Mouse (Mus musculus): ENCODE results near the gene Sox15. TPM values are rescaled to one million over a fixed set of nuclear protein-coding genes. Genes with fewer than 3 reads are reported as not detected.

Gene Sox15
- polyA plus RNA-seq, 2 experiments, result 1.5 to 3.0 TPM

GRCm38 (mm10) chr11:69704613-69705010, 49.5 kb downstream of the Sox15 start:
- ATAC-seq (ENCODE audit: low FRiP score, low read depth), result no peak
- 26% methylated on average over 2 of the region's 2 CpGs for WGBS
- H3K4me1 ChIP-seq (ENCODE audit: control insufficient read depth, insufficient read depth, low read length), result no peaks in the 10 kb centered on the region; the same call in 1 of the 2 replicates

More at GRCm38 (mm10) chr11:69704613-69705010, 49.5 kb downstream of the Sox15 start:
- Histone ChIP-seq H3K4me3 (replicated peaks; ENCODE audit: low read length) (no peak overlapping the region), H3K27me3 (ENCODE audit: control insufficient read depth, insufficient read depth, low read length) (no peaks in the 10 kb centered on the region), H3K36me3 (ENCODE audit: control insufficient read depth, insufficient read depth, low read length) (no peaks in the 10 kb centered on the region), H3K9me3 (ENCODE audit: control insufficient read depth, low read length) (no peaks in the 10 kb centered on the region), H3K27ac (replicated peaks; ENCODE audit: low read depth, low read length) (no peak overlapping the region), H3K9ac (ENCODE audit: low read depth, low read length, severe bottlenecking) (no peak overlapping the region), H3K4me2 (replicated peaks; ENCODE audit: low read depth, low read length, severe bottlenecking) (no peak overlapping the region)
- no peak for TF ChIP-seq POLR2A (IDR thresholded peaks at IDR 0.05; ENCODE audit: borderline replicate concordance, extremely low read depth, insufficient read depth, insufficient read length)
- no peak for DNase-seq (ENCODE audit: low spot score)

MicroRNA genes within 50 kb of the gene (microRNA counts, 519-probe panel; counts per million panel counts)
- microRNA mmu-miR-1934 (not detected), microRNA mmu-miR-467f (2,735 counts per million, percentile 48 among the panel's probes with 10 or more counts)

Small RNAs within 50 kb of the gene (microRNA-seq; reads per million reads assigned to microRNA genes)
- gene Mir1934 (2.7 reads per million, percentile 5 among the genes with 10 or more reads in this experiment), gene Mir467f (not detected)

Other genes with a start within 250 kb of the Sox15 start
Only the 30 nearest of the 34 such genes appear.
- 4.5 and 4.7 TPM in 2 replicates for gene Dnah2, start 106.2 kb upstream of the Sox15 start, polyA plus RNA-seq (2012; rRNA removed)
- gene Dnah2, start 106.2 kb upstream of the Sox15 start, polyA plus RNA-seq (2014; fragmentation: Nextera tagmentation; extraction: Ambion mirVana), result 3.6 and 4.2 TPM in 2 replicates
- 57.6 and 78.1 TPM in 2 replicates for gene Efnb3, start 95.1 kb upstream of the Sox15 start, polyA plus RNA-seq (2012; rRNA removed)
- 12.7 and 14.6 TPM in 2 replicates for gene Efnb3, start 95.1 kb upstream of the Sox15 start, polyA plus RNA-seq (2014; fragmentation: Nextera tagmentation; extraction: Ambion mirVana)
- gene Wrap53, start 75.1 kb upstream of the Sox15 start, polyA plus RNA-seq (2012; rRNA removed), result 19.0 and 25.1 TPM in 2 replicates
- gene Wrap53, start 75.1 kb upstream of the Sox15 start, polyA plus RNA-seq (2014; fragmentation: Nextera tagmentation; extraction: Ambion mirVana), result 20.6 and 20.8 TPM in 2 replicates
- 173 and 200 TPM in 2 replicates for gene Trp53, start 75.0 kb upstream of the Sox15 start, polyA plus RNA-seq (2012; rRNA removed)
- 138 and 155 TPM in 2 replicates for gene Trp53, start 75.0 kb upstream of the Sox15 start, polyA plus RNA-seq (2014; fragmentation: Nextera tagmentation; extraction: Ambion mirVana)
- gene Atp1b2, start 49.4 kb upstream of the Sox15 start, polyA plus RNA-seq (2012; rRNA removed), result 17.9 and 20.6 TPM in 2 replicates
- 9.1 and 10.4 TPM in 2 replicates for gene Atp1b2, start 49.4 kb upstream of the Sox15 start, polyA plus RNA-seq (2014; fragmentation: Nextera tagmentation; extraction: Ambion mirVana)
- 0.05 TPM in 1 of 2 replicates, not detected in the other for gene Shbg, start 37.4 kb upstream of the Sox15 start, polyA plus RNA-seq (2012; rRNA removed)
- gene Shbg, start 37.4 kb upstream of the Sox15 start, polyA plus RNA-seq (2014; fragmentation: Nextera tagmentation; extraction: Ambion mirVana), result not detected in 2 replicates
- gene Sat2, start 33.3 kb upstream of the Sox15 start, polyA plus RNA-seq (2012; rRNA removed), result 14.2 and 21.1 TPM in 2 replicates
- gene Sat2, start 33.3 kb upstream of the Sox15 start, polyA plus RNA-seq (2014; fragmentation: Nextera tagmentation; extraction: Ambion mirVana), result 16.5 and 20.1 TPM in 2 replicates
- gene Fxr2, start 22.3 kb upstream of the Sox15 start, polyA plus RNA-seq (2012; rRNA removed), result 122 and 125 TPM in 2 replicates
- 28.9 and 33.8 TPM in 2 replicates for gene Fxr2, start 22.3 kb upstream of the Sox15 start, polyA plus RNA-seq (2014; fragmentation: Nextera tagmentation; extraction: Ambion mirVana)
- gene Mpdu1, start 7.3 kb downstream of the Sox15 start, polyA plus RNA-seq (2012; rRNA removed), result 117 and 155 TPM in 2 replicates
- 28.9 and 30.8 TPM in 2 replicates for gene Mpdu1, start 7.3 kb downstream of the Sox15 start, polyA plus RNA-seq (2014; fragmentation: Nextera tagmentation; extraction: Ambion mirVana)
- 16.6 and 24.3 TPM in 2 replicates for gene Cd68, start 10.8 kb downstream of the Sox15 start, polyA plus RNA-seq (2012; rRNA removed)
- 20.5 and 24.7 TPM in 2 replicates for gene Cd68, start 10.8 kb downstream of the Sox15 start, polyA plus RNA-seq (2014; fragmentation: Nextera tagmentation; extraction: Ambion mirVana)
- 887 and 919 TPM in 2 replicates for gene Eif4a1, start 17.1 kb downstream of the Sox15 start, polyA plus RNA-seq (2012; rRNA removed)
- 547 and 561 TPM in 2 replicates for gene Eif4a1, start 17.1 kb downstream of the Sox15 start, polyA plus RNA-seq (2014; fragmentation: Nextera tagmentation; extraction: Ambion mirVana)
- gene Senp3, start 26.8 kb downstream of the Sox15 start, polyA plus RNA-seq (2012; rRNA removed), result 172 and 297 TPM in 2 replicates
- gene Senp3, start 26.8 kb downstream of the Sox15 start, polyA plus RNA-seq (2014; fragmentation: Nextera tagmentation; extraction: Ambion mirVana), result 95.4 and 99.0 TPM in 2 replicates
- 4.4 and 5.2 TPM in 2 replicates for gene Tnfsf13, start 30.5 kb downstream of the Sox15 start, polyA plus RNA-seq (2012; rRNA removed)
- gene Tnfsf13, start 30.5 kb downstream of the Sox15 start, polyA plus RNA-seq (2014; fragmentation: Nextera tagmentation; extraction: Ambion mirVana), result 0.77 and 0.98 TPM in 2 replicates
- gene Tnfsf12, start 40.5 kb downstream of the Sox15 start, polyA plus RNA-seq (2012; rRNA removed), result 22.9 and 31.6 TPM in 2 replicates
- 13.7 and 15.2 TPM in 2 replicates for gene Tnfsf12, start 40.5 kb downstream of the Sox15 start, polyA plus RNA-seq (2014; fragmentation: Nextera tagmentation; extraction: Ambion mirVana)
- 3.8 and 6.9 TPM in 2 replicates for gene Tnfsfm13, start 40.8 kb downstream of the Sox15 start, polyA plus RNA-seq (2012; rRNA removed)
- 5.9 and 6.6 TPM in 2 replicates for gene Tnfsfm13, start 40.8 kb downstream of the Sox15 start, polyA plus RNA-seq (2014; fragmentation: Nextera tagmentation; extraction: Ambion mirVana)
- gene Polr2a, start 103.3 kb downstream of the Sox15 start, polyA plus RNA-seq (2012; rRNA removed), result 76.6 and 100 TPM in 2 replicates
- 40.7 and 45.3 TPM in 2 replicates for gene Polr2a, start 103.3 kb downstream of the Sox15 start, polyA plus RNA-seq (2014; fragmentation: Nextera tagmentation; extraction: Ambion mirVana)
- 0.14 and 0.23 TPM in 2 replicates for gene Slc35g3, start 106.7 kb downstream of the Sox15 start, polyA plus RNA-seq (2012; rRNA removed)
- 0.21 TPM in 1 of 2 replicates, not detected in the other for gene Slc35g3, start 106.7 kb downstream of the Sox15 start, polyA plus RNA-seq (2014; fragmentation: Nextera tagmentation; extraction: Ambion mirVana)
- gene Zbtb4, start 110.6 kb downstream of the Sox15 start, polyA plus RNA-seq (2012; rRNA removed), result 12.8 and 14.3 TPM in 2 replicates
- gene Zbtb4, start 110.6 kb downstream of the Sox15 start, polyA plus RNA-seq (2014; fragmentation: Nextera tagmentation; extraction: Ambion mirVana), result 4.1 and 5.0 TPM in 2 replicates
- gene Chrnb1, start 140.6 kb downstream of the Sox15 start, polyA plus RNA-seq (2012; rRNA removed), result 69.4 and 81.0 TPM in 2 replicates
- gene Chrnb1, start 140.6 kb downstream of the Sox15 start, polyA plus RNA-seq (2014; fragmentation: Nextera tagmentation; extraction: Ambion mirVana), result 14.1 and 19.0 TPM in 2 replicates
- gene Fgf11, start 146.5 kb downstream of the Sox15 start, polyA plus RNA-seq (2012; rRNA removed), result 17.2 and 17.5 TPM in 2 replicates
- gene Fgf11, start 146.5 kb downstream of the Sox15 start, polyA plus RNA-seq (2014; fragmentation: Nextera tagmentation; extraction: Ambion mirVana), result 2.2 and 3.4 TPM in 2 replicates
- 1.8 TPM in 2 replicates for gene Tmem102, start 150.3 kb downstream of the Sox15 start, polyA plus RNA-seq (2012; rRNA removed)
- gene Tmem102, start 150.3 kb downstream of the Sox15 start, polyA plus RNA-seq (2014; fragmentation: Nextera tagmentation; extraction: Ambion mirVana), result 5.4 and 5.9 TPM in 2 replicates
- gene Gm39566, start 160.0 kb downstream of the Sox15 start, polyA plus RNA-seq (2012; rRNA removed), result not detected in 2 replicates
- not detected in 2 replicates for gene Gm39566, start 160.0 kb downstream of the Sox15 start, polyA plus RNA-seq (2014; fragmentation: Nextera tagmentation; extraction: Ambion mirVana)
- gene Spem2, start 163.2 kb downstream of the Sox15 start, polyA plus RNA-seq (2012; rRNA removed), result not detected in 2 replicates
- gene Spem2, start 163.2 kb downstream of the Sox15 start, polyA plus RNA-seq (2014; fragmentation: Nextera tagmentation; extraction: Ambion mirVana), result not detected in 2 replicates
- 0.65 and 0.79 TPM in 2 replicates for gene Spem1, start 166.9 kb downstream of the Sox15 start, polyA plus RNA-seq (2012; rRNA removed)
- 0.18 TPM in 1 of 2 replicates, not detected in the other for gene Spem1, start 166.9 kb downstream of the Sox15 start, polyA plus RNA-seq (2014; fragmentation: Nextera tagmentation; extraction: Ambion mirVana)
- 96.0 and 123 TPM in 2 replicates for gene Nlgn2, start 182.5 kb downstream of the Sox15 start, polyA plus RNA-seq (2012; rRNA removed)
- gene Nlgn2, start 182.5 kb downstream of the Sox15 start, polyA plus RNA-seq (2014; fragmentation: Nextera tagmentation; extraction: Ambion mirVana), result 11.1 and 13.4 TPM in 2 replicates
- 240 and 292 TPM in 2 replicates for gene Tmem256, start 183.2 kb downstream of the Sox15 start, polyA plus RNA-seq (2012; rRNA removed)
- gene Tmem256, start 183.2 kb downstream of the Sox15 start, polyA plus RNA-seq (2014; fragmentation: Nextera tagmentation; extraction: Ambion mirVana), result 368 and 382 TPM in 2 replicates
- 190 and 214 TPM in 2 replicates for gene Plscr3, start 191.1 kb downstream of the Sox15 start, polyA plus RNA-seq (2012; rRNA removed)
- 137 and 140 TPM in 2 replicates for gene Plscr3, start 191.1 kb downstream of the Sox15 start, polyA plus RNA-seq (2014; fragmentation: Nextera tagmentation; extraction: Ambion mirVana)
- 2.8 TPM in 2 replicates for gene Tnk1, start 203.4 kb downstream of the Sox15 start, polyA plus RNA-seq (2012; rRNA removed)
- 3.2 and 3.3 TPM in 2 replicates for gene Tnk1, start 203.4 kb downstream of the Sox15 start, polyA plus RNA-seq (2014; fragmentation: Nextera tagmentation; extraction: Ambion mirVana)
- not detected in 2 replicates for gene Tmem95, start 222.7 kb downstream of the Sox15 start, polyA plus RNA-seq (2012; rRNA removed)
- gene Tmem95, start 222.7 kb downstream of the Sox15 start, polyA plus RNA-seq (2014; fragmentation: Nextera tagmentation; extraction: Ambion mirVana), result not detected in 2 replicates
- 5.1 and 5.3 TPM in 2 replicates for gene Kctd11, start 226.1 kb downstream of the Sox15 start, polyA plus RNA-seq (2012; rRNA removed)
- 6.0 and 6.5 TPM in 2 replicates for gene Kctd11, start 226.1 kb downstream of the Sox15 start, polyA plus RNA-seq (2014; fragmentation: Nextera tagmentation; extraction: Ambion mirVana)